Mouse (Mus musculus) inflammation-experienced regulatory T-cells, adult 6 months (primary cell): ENCODE measurements around the gene Rab3il1. TPM values are rescaled to one million over a fixed set of nuclear protein-coding genes. Genes with fewer than 3 reads are reported as not detected.

Experiments used
- ATAC-seq: one replicate; pipeline ENCODE4 v1.8.0; 2017
- polyA plus RNA-seq, 3 experiments: library from polyadenylated mRNA; unstranded; fragments of 100-300 nt; shearing (Covaris generic); gene quantifications; one replicate each; pipeline ENCODE4 v1.2.1; 2017

Rab3il1 gene
- polyA plus RNA-seq, 3 experiments from 2014 or later, result not detected

- ATAC-seq, result no peak
These were observed 40.1 kb downstream of the Rab3il1 start, which contains the start of gene Fads3 for GRCm38 (mm10) chr19:10041388-10042148. Gene Fads3, plus strand, starts transcription at chr19:10041569.

GRCm38 (mm10) chr19:10042232-10042631 is 40.8 kb downstream of the Rab3il1 start:
- no peak for ATAC-seq

DNA sequence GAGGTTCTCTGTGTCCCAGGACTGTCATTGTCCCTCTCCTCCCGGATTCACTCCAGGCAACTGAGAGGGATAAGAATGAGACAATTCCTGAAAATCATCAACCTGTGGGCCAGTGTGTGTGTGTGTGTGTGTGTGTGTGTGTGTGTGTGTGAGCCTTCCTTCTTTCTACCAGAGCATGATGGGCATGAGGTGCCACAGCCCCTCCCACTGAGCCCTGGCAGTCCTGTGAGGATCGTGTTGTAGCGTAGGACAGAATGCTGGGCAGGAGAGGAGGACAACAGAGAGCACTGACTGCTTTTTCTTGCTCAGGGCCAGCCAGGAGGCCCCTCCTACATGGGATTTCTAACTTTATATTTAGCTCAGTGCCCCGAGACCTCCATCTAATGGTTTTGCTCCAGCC is 41.3 kb downstream of the Rab3il1 start:
- no peak for ATAC-seq

DNA sequence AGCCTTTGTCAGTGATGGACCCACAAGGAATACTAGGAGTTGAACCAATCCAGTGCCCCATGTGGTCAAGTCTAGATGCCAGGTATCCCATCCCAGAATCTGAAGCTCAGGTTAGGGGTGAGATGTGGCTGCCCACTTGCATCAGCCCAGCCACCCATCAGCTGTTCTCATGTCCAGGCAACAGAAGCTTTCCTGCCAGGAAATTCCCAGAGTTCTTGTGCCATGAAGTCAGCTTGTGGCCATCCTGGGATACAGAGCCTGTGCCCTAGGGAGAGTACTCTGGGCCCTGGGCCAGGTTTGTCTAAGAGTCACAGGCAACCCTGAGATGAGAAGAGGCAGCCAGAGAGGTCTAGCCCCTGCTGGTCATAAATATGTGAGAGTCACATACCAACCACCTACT is 42.2 kb downstream of the Rab3il1 start:
- ATAC-seq, result no peak

- no peak for ATAC-seq
These were observed 44.2 kb downstream of the Rab3il1 start for GRCm38 (mm10) chr19:10045707-10046106.

GRCm38 (mm10) chr19:10046346-10046745 is 44.9 kb downstream of the Rab3il1 start:
- no peak for ATAC-seq

DNA sequence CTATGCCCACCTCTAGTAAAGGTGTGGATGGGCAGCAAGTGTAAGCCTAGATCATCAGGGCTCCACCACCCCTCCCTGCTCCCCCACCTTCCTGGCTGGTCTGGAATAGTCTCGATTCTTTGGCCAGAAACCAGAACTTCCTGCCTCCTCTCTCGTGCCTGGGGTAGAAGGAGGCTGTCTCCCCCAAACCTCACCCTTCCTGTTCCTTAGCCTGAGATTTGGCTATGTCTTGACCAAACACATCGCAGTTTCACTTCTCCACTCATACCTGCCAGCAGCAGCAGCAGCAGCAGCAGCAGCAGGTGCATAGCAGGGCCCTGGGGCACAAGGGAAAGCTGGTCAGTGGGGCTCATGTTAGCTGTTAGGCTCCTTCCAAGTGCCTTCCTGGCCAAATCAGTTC is 45.5 kb downstream of the Rab3il1 start:
- no peak for ATAC-seq

- no peak for ATAC-seq
These were observed 48.1 kb downstream of the Rab3il1 start for GRCm38 (mm10) chr19:10049533-10049932.

GRCm38 (mm10) chr19:10050438-10050837 is 49.0 kb downstream of the Rab3il1 start:
- ATAC-seq, result no peak

GRCm38 (mm10) chr19:10052698-10053097 is 51.2 kb downstream of the Rab3il1 start:
- no peak for ATAC-seq

DNA sequence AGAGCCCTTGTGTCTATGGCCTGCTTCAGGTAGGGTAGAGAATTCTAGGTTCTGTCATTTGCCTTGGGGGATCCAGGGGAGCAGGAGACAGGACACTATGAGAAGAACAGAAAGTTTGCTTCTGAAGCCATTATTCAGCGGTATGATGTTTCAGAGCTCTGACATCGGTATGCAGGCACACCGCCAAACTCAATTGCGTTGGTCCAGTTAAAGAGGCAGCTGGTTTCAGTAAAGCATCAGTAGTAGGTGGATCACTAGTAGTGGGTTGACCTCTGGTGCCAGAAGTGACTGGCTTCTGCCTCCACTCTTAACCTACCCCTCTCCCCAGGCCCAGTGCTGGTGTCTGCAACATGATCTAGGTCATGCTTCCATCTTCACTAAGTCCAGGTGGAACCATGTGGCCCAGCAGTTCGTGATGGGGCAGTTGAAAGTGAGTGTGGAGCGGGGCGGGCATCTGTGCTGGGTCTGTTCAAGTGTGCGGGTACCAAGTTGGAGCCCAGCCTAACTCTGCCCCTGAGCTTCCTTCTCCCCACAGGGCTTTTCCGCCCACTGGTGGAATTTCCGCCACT is 52.3 kb downstream of the Rab3il1 start:
- ATAC-seq, result no peak

- ATAC-seq, result no peak
These were observed 53.0 kb downstream of the Rab3il1 start for GRCm38 (mm10) chr19:10054361-10055075.

- no peak for ATAC-seq
These were observed 53.8 kb downstream of the Rab3il1 start for GRCm38 (mm10) chr19:10055261-10055660.

- ATAC-seq, result no peak
These were observed 54.6 kb downstream of the Rab3il1 start for GRCm38 (mm10) chr19:10055783-10056660.

GRCm38 (mm10) chr19:10056686-10057085 is 55.2 kb downstream of the Rab3il1 start:
- no peak for ATAC-seq

DNA sequence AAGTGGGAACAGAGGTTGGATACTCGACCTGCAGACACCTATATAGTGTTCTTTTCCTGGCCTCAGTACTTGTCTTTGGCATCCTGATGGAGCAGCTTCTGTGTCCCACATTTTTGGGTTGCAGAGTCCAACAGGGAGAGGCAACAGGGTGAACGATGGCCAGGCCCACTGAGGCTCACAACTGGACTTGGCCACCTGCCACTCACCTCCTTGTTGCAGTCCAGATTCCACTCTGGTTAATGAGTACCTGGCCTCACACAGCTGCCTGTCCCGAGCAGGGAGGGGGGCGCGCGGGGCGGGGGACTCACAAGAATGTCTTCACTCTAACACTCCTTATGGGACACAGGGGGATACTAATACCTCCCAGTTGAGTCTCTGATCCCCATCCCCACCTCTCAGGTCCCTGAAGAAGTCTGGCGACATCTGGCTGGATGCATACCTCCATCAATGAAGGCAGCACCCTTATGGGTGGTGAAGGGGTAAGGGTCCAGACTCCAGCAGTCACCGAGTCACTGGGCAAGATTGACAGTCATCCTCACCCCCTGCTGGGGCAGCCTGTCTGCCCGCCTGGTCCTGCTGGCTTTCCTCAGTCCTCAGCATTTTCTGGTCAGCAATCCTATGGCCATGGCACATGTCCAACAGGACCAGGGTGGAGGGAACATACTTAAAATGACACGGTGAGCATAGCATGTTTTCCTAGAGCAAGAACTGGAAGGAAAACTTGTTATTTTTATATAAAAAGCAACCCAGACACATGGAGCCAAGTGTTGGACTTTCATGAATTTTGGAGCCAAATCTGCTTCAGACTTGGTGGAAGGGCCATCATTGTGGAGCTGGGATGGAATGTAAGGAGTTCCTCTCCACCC is 56.2 kb downstream of the Rab3il1 start:
- ATAC-seq, result no peak

- no peak for ATAC-seq
These were observed 56.9 kb downstream of the Rab3il1 start for GRCm38 (mm10) chr19:10058352-10058825.

GRCm38 (mm10) chr19:10058876-10059427 is 57.5 kb downstream of the Rab3il1 start:
- no peak for ATAC-seq

GRCm38 (mm10) chr19:10059911-10060567 is 58.6 kb downstream of the Rab3il1 start:
- no peak for ATAC-seq

GRCm38 (mm10) chr19:10060783-10061590 is 59.5 kb downstream of the Rab3il1 start:
- ATAC-seq, result no peak
